Mouse (Mus musculus) retina, postnatal 7 days (tissue): ENCODE data around the gene Sgsm1.

Source experiments
- DNase-seq: peaks from one replicate; pipeline ENCODE4 v3.0.0-alpha.2; 2012; ENCODE audit warnings: low read depth, low spot score

The Sgsm1 gene

GRCm38 (mm10) chr5:113286048-113286447 is 24.5 kb downstream of the Sgsm1 start:
- DNase-seq, result no peak

DNA sequence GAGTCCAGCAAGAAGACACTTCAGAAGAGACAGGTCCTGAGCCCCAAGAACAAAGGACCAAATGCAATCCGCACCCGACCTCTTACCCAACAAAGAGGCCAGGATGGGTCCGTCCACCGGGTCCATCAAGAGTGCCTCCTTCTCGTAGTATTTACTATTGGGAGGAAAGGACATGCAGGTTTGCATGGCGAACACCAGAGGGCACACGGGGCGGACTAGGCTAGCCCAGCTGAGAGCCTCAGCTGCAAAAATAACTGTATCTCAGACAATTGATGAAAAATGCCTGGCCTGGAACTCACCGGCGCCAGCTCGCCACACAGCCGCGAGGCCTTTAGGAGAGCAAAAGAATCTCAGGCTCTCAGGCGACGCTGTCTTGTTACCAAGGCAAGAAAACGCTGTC is 25.0 kb downstream of the Sgsm1 start:
- no peak for DNase-seq

- DNase-seq, result no peak
Measured at GRCm38 (mm10) chr5:113283726-113284125, 26.9 kb downstream of the Sgsm1 start.

GRCm38 (mm10) chr5:113281557-113281956 is 29.0 kb downstream of the Sgsm1 start:
- DNase-seq, result no peak

DNA sequence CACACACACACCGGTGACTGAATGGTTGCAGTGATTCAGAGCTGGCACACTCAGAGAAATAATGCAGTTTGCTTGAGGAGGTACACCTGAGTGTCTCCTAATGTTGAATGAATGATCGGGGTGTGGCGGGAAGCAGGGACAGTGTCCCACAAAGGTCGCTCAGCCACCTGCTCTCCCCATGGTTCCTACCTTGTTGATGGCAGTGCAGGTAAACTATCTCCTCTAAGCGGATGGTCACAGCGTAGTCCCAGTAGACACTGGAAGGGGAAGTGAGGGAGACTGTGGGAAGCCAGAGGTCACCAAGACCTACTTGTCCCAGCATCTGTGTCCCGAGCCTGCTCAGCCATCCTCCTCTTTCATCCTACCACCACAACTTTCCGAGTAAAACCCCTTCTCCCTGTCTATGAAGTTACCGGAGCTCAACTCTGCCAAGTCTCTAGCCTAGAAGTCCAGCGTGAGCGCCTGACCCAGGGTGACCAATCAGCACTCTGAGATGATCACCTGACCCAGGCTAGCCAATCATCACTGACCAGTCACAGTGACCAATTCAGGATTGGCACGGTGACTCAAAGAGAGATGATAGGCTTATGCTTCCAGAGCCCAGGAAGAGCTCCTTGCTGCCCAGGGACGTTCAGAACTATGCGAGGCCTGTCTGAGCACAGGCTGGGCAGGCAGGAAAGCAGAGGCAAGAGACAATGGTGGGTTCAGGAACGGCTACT is 30.3 kb downstream of the Sgsm1 start:
- DNase-seq, result peak; percentile 65

- no peak for DNase-seq
Measured at GRCm38 (mm10) chr5:113275839-113276238, 34.7 kb downstream of the Sgsm1 start.

GRCm38 (mm10) chr5:113271207-113271811 is 39.3 kb downstream of the Sgsm1 start:
- peak; percentile 14 for DNase-seq

DNA sequence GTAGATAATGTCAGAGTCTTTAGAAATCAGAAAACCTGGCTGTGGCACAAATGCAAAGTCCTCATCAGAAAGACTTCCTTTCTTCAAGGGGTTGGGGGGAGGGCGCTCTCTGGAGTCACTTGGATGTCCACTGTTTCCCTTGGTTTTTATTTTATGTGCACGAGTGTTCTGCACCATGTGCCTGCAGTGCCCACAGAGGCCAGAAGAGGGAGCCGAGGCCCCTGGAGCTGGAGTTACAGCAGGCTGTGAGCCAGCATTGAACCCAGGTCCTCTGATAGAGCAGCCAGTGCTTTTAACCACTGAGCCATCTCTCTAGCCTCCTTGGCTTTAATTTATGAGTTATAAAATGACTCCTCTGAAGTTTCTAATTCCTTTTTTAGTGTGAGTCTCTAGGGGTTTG is 40.5 kb downstream of the Sgsm1 start:
- no peak for DNase-seq

DNA sequence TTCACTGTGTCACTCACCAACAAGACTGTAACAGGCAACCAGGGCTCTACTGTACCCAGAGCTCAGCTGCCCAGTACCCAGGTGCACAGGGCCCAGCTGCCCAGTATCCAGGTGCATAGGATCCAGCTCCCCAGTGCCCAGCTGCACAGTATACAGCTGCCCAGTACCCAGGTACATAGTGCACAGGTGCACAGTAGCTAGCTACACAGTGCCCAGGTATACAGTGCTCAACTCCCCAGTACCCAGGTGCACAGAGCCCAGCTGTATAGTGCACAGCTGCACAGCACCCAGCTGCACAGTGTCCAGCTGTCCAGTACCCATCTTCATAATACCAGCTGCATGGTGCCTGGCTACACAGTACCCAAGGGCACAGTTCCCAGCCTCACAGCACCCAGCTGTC is 42.3 kb downstream of the Sgsm1 start:
- DNase-seq, result no peak

DNA sequence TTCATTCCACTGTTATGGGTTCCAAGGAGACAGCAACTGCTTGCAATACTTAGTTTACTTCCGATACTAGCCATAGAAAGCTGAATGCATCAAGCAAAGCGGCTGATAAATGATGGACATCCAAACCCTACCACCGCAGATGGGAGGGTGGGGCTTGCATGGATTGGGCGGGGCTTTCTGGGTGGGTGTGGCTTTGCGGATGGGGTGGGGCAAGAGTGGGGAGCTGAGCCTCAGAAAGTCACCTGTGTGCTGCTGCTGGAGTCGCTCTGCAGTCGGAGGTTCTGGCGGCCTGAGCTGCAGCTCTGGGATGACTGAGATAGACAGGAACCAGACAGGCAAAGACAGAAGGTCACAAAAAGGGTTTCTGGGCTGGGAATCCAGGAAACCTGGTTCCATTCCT is 44.9 kb downstream of the Sgsm1 start:
- DNase-seq, result no peak

DNA sequence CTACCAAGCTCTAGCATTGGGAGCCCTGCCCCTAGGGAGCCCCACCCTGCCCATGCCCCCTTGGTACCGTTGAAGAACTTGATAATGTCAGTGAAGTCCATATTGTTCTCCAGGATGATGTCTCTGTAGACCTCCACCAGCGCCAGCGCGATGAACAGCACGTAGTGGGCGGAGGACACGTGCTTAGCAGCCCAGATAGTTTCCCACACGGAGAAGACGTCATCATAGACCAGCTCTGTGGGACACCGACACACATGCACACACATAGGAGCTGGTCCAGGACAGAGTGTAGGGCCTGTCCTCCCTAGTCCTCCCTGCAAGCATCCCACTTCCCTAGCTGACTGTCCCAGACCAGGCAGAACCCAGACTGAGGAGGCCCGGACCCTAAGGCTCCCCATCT is 59.8 kb downstream of the Sgsm1 start:
- DNase-seq, result no peak

DNA sequence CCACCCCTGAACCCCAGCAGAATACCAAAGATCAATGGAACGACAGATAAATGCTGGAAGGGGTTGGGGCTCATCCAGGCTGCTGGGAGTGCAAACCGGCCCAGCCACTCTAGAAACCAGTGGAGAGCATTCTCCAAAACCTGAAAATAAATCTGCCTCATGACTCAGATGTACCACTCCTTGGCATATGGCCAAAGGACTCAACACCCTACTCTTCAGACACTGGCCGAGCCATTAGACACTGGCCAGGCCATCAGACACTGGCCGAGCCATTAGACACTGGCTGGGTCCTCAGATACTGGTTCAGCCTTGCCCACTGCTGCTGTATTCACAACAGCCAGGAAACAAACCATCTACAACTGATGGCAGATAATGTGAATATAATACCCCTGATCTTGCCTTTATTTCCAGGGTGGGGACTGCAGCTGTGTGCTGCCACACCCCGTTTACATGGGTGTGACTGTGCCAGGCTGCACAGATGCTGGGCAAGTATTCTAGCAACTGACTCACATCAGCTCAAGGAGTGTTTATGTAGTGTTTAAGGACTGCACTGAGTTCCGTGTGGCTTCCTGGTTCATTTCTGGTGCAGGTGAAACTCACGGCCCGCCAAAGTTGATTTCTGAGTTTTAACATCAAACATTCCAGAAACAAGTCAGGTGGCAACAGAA is 61.2 kb downstream of the Sgsm1 start:
- DNase-seq, result no peak

- DNase-seq, result no peak
Measured at GRCm38 (mm10) chr5:113230196-113230595, 80.4 kb downstream of the Sgsm1 start.

DNA sequence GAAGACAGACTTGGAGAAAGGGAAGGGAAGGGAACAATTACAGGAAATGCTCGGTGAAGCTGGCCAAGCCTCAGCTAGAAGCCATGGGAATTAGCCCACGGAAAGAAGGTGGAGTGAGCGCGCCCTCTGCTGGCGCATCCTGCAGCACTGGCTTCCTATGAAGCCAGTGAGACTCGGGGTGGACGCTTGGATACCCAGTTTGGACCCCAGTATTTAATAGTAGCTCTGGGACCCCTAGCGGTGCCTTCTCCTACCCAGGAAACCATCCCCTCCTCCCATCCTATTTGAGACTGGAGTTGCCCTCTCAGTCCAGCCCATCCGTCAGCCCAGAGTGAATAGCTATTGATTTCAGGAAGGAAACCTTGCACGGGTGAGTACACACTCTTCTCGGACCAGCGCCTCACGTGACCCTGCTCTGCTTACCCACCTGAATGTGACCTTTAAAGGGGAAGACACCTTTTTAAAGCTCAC is 83.9 kb downstream of the Sgsm1 start, which contains the start of gene Tmem211:
Gene Tmem211, plus strand, starts transcription at position 278 of the 471 bp plus-strand sequence.
- DNase-seq, result peak; percentile 80

DNA sequence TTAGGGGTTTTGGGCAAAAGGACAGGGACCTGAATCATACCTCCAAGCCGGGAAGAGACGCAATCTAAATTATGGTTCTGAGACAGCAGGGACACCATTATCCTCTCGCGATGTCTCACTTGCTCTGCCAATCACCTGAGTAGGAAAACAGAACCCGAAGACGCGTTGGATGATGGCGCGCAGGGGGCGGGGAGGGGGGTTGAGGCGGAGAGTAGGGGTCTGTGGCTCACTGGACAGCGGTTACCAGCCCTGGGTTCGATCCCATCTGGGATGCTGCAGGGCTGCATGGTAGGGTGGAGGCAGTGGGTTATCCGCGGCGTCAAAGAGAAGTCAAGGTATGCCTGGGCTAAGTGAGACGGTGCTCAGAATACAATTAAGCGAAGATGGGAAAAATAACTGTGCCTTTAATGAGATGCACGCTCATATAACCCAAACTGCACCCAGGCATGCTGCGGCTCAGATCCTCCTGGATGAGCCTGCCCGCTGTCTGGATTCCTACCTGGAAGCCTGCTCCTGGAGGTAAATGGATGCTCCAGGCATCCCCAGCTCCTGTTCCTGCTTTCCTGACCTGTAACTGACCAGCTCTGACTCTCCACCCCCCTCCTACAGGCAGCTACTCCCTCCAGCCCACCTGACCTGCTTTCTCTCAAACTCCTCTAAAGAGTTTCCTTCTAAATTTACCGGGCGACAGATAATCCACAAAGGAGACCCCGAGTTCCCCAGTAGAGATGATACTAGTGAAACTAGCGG is 84.7 kb downstream of the Sgsm1 start:
- DNase-seq, result no peak

DNA sequence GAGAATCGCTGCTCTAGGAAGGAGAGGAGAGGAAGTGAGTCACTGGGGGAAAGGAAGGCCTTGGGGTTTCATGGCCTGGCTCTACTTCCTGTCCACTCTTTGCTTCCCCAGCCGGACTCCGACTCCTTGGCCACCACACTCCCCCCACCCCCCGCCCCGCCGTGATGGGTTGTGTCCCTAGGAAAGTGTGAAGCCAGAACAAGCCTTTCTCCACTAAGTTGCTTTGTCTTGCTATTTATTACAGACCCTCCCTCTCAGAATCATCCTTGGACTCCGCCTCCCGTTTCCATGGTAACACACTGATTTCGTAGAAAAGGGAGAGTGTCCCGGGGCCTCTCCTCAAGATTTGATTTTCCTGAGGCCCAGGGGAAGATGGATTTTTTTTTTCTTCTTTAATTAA is 85.3 kb downstream of the Sgsm1 start:
- no peak for DNase-seq

DNA sequence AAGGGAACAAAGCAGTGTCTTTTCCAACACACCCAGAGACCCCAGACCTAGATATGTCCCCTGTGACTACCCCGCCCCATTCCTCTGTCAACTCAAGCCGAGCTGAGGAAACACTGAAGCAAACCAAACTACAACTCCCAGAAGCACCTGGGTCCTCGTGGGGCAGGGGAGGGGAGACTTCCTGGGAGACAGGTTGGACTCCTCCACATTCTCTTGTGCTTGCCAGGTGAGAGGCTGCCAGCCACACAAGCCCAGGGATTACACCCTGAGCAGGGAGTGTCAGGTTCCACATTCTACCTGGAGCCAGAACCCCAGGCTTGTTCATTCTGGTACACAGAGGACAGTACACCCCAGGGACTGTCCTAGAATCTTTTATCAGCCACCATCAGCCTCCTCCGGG is 86.7 kb downstream of the Sgsm1 start:
- no peak for DNase-seq

- peak; percentile 71 for DNase-seq
Measured at GRCm38 (mm10) chr5:113221147-113221865, 89.3 kb downstream of the Sgsm1 start, which contains the start of gene 2900026A02Rik. TSS of gene 2900026A02Rik (minus strand) at chr5:113221236.

DNA sequence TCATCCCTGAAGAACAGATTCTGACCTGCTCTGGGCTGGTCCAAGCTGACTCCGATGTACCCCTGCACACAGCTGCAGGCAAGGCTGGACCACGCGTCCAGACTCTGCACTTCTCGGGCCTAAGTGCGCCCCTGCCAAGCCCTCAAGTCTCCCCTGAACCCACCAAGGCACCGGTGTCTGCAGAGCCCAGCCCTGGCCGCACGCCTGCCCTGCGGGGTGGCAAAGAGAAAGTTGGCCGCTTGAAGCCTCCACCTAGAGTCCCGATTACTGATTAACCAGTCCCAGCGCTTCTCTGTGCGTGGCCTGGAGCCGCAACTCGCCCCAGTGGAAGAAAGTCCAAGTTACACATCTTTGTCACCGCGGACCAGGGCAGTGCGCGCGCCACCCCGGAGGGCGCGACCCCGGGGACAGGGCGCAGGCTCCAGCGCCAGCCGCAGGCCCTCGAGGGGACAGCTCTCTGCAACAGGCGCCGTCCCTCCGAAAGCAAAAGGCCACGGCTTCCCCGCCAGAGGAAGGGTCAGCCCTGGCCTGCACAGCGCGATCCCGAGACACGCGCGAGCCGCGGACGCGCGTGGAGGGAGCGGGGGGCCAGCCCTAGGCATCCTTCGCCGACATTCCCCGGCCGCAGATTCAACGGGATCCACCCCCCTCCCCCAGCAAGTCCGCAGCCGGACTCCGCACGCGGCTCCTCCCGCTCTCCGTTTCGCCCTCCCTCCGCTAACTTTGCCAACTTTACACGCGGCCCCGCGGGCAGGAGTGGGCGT is 90.0 kb downstream of the Sgsm1 start:
- DNase-seq, result no peak

DNA sequence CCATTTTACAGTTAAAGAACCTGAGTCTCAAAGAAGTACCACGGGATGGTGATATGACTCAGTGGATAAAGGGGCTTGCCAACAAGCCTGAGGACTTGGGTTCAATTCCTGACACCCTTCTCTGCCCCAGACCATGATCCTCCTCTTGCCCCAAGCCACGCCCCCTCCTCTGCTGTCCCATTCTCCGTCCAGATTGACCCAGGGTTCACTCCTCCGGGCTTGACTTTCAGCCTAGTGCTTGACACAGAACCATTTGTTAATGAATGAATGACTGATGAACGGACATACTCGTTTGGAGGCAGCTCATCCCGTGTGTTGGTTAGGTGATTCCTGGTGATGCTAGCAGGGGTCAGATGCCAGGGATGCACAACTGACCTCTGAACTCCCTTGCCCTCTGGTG is 90.7 kb downstream of the Sgsm1 start:
- DNase-seq, result no peak

DNA sequence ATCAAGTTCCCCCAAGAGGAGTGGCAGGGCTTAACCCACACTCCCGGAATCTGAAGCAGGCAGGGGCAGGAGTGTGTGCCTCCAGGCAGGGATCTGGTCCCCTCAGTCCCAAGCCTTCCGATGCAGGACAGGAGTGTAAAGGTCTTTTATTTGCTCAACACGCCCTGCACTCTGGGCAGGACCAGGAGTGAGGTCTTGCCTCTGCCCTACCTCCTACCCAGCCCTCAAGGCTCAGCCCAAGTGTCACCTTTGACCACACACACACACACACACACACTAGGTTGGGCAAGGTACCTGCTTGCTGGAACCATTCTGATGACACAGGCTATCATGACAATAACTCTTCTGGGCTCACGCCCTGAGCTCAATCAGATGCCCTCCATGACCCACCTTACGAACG is 91.1 kb downstream of the Sgsm1 start:
- no peak for DNase-seq
